Mouse (Mus musculus) ES-Bruce4 (cell line): ENCODE measurements around the gene Rsg1.

ENCODE experiments used
- CTCF ChIP-seq: IDR thresholded peaks from one replicate; pipeline ENCODE4 v1.8.1; 2011; ENCODE audit warnings: low read depth, low read length
- EP300 ChIP-seq: IDR thresholded peaks from 2 replicates; pipeline ENCODE4 v1.6.1; 2011; ENCODE audit warnings: low read depth, low read length; ENCODE audit not compliant: insufficient read depth
- POLR2A ChIP-seq: IDR thresholded peaks from one replicate; pipeline ENCODE4 v1.8.1; 2011; ENCODE audit warnings: low read length; ENCODE audit not compliant: insufficient read depth

GRCm38 (mm10) chr4:141249383-141249782, 35.6 kb downstream of the Rsg1 start:
- TF ChIP-seq EP300 (no peak), CTCF (no peak), POLR2A (no peak)
